Mouse (Mus musculus) lung, adult 18-20 months (tissue): ENCODE measurements around the gene Shisa5.

Experiments
- DNase-seq, 2 experiments: peaks; one replicate each; pipeline ENCODE4 v3.0.0; 2022; ENCODE audit warnings: mixed read lengths in 2 of 2

The Shisa5 gene

DNA sequence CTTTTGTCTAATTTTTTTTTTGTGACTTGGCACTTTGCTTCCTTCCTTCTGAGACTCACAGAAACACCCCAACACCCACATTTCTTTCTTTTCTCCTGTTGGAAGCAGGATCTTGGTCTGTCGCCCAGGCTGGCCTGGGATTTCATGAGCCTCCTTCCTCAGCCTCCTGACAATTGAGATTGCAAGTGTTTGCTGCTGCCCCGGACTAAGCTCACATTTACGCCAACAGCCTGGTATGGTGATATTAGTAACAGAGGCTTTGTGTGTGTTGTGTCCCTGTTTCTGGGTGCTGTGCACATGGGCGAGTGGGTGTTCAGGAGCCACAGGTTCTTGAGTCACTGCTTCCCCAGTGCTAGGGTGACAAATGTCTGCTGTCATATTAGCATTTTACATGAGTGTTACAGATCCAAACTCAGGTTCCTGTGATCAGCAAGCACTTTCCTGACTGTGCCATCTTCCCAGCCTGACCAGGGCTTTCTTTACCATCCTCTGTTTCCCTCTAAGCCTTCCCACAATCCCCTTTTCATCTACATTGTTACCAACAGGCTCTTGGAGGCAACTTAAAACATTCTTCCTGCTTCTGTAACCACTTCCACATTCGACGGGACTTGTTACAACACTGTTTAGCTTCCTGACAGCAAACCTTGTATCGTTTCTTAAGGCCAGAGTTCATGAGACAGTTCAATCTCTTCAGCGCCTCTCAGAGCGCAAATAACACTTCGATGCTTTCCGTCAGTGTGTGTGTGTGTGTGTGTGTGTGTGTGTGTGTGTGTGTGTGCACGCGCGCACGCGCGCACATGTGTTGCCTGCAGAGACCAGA, 15.3 kb upstream of the Shisa5 start:
- no peak for DNase-seq

DNA sequence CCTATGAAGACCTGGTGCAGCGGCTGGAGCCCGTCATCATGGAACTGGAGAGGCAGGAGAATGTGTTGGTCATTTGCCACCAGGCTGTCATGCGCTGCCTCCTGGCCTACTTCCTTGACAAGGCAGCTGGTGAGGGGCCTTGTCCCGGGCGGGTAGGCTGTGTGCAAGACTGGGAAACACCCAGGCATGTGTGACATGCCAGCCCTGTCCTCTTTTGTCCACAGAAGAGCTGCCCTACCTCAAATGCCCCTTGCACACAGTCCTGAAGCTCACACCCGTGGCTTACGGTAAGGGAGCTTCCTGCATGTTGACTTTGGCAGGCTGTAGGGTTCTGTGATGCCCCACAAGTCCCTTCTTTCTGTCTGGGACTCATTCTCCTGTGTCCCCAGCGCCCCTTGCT, 10.8 kb upstream of the Shisa5 start:
- DNase-seq = peak in 1 of 2 experiments; percentile 36

DNA sequence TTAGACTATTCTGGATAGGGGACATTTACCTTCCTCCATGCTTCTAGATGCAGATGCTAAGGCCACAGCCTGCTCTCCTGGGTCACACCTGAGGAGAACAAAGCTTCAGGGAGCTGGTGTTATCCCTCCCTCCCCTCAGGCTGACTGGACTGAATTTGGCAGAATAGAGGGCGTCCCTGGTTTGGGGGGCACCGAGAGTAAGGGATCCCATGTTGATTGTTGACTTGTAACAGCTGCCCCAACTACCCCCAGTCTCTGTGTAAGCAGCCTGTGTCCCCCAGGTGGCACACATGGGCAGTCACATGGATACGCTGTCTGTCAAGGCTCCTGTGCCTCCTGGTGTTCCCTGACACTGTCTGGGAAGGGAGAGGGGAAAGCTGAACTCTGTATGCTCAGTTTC, 9.9 kb upstream of the Shisa5 start:
- no peak for DNase-seq

DNA sequence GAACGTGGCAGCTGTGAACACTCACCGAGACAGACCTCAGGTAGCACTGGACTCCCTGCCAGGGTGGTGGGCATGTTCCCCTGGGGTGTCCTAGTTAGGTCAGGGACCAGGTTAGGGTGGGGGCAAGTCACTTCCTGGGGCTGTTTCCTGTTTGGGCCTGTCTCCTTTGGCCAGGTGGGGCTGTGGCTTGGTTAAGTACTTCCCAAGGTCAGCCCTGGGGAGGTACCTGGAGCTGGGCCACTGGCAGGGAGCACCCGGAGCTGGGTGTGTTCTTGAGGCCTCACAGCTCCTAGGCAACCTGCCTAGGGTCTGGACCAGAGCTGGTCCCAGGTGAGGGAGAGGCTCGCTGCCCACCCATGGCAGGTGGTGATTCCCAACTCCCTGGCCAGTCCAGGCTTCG, 9.4 kb upstream of the Shisa5 start:
- DNase-seq = peak in 1 of 2 experiments; percentile 53

DNA sequence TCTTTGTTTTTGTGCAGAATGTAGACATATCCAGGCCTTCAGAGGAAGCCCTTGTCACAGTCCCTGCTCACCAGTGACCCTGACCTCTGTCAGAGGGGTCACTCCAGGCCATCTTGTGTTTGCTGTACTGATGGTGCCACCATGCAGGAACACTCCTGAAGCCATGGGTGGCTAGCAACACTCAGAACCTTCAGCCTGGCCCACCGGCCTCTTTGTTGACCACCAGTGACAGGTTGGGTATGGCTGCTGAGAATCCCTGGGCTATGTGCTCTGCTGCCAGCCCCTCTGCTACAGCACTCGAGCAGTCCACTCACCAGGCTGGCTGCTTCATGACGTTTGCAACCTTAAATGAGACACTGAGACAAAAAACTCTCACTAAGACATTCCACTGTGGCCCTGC, 8.1 kb upstream of the Shisa5 start:
- DNase-seq = no peak

DNA sequence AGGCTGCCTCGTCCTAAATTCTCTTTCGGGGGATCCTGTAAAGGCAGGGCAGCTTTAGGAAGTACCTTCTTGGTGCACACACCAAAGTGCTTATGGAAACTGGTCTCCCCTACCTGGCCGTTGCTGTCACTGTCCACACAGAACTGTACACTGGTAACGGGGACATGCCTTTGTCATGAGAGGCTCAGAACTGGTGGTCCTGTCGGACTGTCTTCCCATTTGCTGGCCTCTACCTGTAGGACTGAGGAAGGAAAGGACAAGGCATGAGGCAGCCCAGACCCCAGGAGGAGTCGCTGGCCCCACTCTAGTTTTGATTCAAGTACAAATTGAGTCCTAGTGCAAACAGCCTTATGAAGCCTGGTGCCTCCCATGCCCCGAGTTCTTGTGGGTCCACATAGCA, 7.4 kb upstream of the Shisa5 start:
- DNase-seq = no peak

DNA sequence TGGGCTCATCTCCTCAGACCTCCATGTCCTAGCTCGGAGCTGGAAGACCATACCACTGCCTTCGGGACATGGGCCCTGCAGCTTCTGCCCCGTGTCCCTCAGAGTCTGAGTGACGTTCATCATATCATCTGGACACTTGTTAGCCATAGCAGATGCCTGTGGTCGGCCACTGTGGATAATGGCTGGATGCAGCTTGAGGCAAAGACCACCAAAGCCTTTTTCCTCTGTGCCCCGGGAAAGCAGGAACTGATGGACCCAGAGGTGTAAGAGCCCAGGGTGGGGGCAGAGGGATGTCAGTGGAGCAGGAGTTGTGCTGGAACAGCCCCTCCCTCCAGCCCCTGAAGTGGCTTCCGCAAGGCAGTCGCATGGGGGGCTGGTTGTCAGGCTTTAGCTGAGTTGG, 6.7 kb upstream of the Shisa5 start:
- DNase-seq = no peak

DNA sequence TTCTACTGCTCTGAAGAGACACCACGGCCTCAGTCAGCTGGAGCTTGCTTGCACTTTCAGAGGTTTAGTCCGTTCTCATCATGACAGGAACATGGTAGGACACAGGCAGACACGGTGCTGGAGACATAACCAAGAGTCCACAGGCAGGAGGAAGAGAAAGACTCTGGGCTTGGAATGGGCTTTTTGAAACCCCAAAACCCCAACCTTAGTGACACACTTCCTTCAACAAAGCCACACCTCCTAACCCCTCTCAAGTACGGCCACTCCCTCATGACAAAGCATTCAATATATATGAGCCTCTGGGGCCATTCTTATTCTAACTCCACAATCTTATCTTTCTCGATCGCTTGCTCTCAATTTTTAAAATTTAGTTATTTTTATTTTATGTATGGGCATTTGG, 5.9 kb upstream of the Shisa5 start:
- DNase-seq = no peak

DNA sequence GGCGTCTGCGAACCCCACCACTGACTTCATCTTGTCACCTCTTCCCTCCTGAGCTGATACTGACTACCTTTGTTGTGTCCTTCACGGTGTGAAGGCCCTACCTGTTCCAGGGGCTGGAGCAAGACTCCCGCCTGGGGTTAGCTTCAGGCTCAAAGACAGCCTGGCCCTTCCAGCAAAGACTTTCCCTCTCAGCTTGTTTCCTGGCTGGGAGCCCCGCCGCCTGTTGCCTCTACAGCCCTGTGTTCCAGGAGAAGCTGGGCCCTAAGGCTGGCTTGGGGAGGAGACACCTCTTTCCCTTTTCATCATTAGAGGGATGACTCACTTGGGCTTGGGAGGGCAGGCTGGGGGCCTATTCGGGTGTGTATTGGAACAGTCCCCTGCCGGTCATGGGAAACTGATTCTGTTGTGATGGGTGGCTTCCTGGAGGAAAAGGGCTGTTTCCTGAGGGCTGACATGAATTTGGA, 568 bp downstream of the Shisa5 start:
- peak; percentile 80 to 86 for DNase-seq

DNA sequence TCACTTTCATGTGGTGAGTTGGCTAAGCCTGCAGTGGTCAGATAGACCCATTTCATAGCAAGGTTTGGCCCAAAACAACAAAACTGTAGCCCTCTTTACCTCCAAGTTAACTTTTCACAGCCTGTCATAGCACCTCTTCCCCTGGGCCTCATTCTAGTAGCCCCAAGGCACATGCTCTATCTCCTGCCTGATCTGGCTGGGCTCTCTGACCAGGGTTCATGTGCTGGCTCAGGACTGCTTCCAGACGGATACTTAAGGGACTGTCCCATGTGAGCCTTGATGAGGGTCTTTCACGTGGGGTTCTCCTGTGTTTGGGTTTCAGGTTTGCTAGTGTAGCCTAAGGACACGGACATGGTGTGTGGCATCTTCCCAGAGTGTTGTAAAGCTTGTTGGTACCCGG, 1.3 kb downstream of the Shisa5 start:
- no peak for DNase-seq

DNA sequence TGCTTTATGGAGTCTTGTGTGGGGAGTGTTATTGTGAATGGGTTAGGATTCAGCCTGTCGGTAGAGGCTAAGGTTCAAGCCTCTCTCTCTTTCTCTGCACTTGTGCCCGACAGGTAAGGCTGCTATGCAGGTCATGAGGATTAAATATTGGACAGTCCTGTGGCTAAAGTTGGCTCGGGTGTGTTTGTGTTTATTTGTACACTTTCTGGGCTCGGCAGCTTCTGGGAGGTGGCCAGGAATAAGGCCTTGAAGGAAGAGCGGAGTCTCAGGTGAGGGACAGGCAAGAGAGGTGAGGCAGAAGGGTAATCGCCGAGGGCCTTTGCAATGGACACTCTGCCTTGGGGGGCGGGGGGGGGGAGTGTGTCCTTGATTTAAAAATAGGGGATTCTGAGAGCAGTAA, 1.9 kb downstream of the Shisa5 start:
- peak in 1 of 2 experiments; percentile 46 for DNase-seq

DNA sequence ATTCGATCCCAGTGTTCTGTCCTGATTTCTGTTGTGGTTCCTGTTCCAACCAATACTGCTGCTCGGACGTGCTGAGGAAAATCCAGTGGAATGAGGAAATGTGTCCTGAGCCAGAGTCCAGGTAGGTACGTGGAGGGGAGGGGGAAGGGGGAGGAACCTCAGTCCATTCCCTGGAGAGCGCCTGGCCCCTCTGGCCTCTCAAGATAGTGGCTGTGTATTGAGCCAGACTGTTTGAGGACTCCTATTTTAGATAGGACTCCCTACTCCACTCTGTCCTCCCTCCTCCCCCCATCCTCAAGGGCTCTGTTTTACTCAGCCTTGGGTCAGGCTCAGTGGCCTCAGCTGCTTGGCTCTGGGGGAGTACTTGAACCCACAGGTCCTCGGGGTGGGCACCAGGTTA, 2.5 kb downstream of the Shisa5 start:
- DNase-seq = peak; percentile 66 to 82

DNA sequence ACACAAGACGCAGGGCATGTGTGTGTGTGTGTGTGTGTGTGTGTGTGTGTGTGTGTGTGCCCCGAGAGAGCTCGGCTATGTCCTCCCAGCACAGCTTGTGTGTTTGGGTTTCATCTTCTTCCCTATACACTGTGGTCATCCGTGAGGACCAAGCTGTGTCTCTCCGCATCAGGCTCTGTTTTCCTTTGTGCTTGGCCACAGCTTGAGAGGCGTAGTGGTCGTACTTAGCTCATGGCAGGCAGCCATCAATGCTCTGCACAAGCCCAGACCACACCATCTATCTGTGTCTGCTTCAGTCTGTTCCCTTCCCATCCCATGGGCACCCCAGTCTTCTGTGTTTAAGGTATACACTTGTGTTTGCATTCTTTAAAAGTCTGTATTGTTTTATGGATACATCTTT, 3.0 kb downstream of the Shisa5 start:
- no peak for DNase-seq

DNA sequence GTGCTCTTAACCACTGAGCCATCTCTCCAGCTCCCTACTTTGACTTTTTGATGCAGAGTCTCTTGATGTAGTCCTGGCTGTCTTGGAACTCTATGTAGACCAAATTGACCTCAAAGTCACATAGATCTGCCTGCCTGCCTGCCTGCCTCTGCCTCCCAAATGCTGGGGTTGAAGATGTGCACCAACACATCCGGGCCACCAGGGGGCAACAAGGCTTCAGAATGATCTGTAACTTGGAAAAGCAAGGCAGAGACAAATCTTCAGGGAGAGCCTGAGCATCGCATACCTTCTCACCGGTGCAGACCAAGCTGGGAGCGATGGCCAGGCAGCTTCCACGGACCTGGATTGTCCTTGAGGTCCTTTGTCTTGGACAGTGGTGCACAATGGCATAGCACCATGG, 7.9 kb downstream of the Shisa5 start:
- peak; percentile 67 to 69 for DNase-seq

DNA sequence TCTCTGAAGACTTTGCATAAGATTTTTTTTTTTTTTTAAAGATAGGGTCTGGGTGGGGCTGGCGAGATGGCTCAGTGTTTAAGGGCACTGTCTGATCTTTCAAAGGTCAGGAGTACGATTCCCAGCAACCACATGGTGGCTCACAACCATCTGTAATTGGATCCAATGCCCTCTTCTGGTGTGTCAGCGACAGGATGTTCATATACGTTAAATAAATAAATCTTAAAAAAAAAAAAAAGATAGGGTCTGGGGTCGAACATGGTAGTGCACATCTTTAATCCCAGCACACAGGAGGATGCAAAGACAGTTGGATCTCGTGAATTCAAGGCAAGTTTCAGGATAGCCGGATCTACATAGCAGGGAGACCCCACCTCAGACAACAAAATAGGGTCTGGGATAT, 11.0 kb downstream of the Shisa5 start:
- no peak for DNase-seq

DNA sequence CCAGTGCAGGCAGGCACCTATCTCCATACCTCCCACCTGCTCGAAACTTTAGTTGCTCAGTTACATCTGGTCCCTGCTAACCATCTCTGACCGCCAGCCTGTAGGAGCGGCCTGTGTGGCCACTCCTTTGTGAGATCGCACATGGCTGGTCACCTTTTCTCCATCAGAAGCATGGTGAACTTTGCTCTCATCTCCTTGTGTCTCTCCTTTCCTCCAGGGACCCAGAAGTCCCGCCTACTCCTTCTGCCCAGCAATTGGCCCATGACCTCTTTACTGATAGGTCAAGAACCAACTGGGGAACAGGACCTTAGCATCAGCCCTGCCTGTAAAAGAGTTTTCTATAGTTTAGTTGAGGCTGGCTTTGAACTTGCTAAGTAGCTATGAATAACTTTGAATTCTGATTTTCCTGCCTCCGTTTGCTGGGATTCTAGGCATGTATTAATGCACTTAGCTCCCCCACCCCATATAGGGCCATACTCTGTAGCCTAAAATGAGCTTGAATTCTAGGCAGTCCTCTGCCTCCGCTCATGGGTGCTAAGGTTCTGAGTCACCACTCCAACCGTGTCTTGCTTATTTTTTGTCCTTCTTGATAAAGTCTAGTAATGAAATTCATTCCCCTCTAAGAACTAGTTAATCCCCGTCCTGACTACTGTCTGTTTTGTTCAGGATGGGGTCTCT, 11.8 kb downstream of the Shisa5 start:
- no peak for DNase-seq

DNA sequence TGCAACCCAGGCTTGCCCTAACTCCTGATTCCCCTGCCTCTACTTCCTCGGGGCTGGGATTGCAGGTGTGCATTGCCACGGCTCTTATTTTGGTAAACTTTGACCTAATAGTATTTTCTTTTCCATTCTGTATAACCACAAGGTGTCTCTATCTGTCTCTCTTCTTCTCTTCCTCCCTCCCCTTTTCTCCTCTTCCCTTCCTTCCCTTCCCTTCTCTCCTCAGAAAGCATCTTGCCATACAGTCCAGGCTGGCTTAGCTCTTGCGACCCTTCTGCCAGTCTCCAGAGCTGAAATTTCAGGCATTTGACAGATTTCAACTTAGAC, 12.3 kb downstream of the Shisa5 start:
- DNase-seq = no peak

DNA sequence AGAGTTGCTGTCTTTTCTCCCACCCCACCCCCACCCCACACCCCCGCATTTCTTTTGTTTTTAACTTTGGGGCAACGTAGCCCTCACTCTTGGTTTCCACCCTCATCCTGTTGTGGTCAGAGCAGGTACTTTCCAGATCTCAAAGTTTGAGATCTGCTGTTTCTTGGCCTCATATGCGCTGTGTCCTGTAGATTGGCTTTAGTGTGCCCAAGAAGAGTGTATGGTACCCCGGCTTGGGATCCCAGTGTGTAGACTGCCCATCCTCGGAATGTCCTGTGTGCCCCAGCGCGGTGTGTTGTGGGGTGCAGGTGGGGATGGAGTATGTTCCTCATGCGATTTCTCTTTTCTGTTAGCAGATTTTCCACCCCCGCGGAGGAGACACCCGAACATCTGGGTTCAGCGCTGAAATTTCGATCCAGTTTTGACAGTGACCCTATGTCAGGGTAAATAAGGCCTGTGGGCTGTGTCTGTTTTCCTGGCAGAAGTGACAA, 12.7 kb downstream of the Shisa5 start:
- no peak for DNase-seq

DNA sequence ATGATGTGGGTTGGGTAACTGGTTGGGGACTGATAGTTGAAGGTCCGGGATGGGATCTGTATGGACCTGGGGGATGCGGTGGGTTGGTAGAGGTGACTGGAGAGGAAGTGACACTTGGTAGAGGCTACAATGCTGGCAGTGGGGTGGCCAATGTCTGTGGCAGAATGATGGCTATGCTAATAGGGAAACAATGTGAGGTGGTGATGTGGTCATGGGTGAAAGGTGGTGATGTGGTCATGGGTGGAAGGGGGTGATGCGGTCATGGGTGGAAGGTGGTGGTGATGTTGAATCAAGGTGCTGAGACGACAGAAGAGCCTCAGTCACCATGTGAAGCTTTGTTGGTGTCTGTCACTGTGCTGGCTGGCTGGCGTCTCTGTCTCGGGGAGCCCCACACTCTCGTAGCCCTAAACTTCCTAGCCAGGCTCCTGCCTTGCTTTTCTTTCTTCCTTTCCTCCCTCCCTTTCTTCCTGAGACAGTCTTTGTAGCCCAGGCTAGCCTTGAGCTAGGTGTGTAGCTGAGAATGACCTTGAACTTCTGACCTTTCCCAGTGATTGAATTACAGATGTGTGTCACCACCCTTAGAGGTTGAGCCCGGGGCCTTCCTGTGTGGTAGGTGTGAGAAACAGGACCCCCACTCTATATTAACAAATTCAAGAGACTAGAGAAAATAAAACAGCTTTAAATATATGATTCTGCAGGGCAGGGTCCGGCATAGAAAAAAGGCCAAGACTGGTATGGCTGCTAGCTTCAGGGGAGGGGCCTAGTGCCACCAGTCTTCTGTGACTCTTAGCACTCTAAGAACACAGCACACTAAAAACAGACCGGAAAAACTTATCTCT, 13.5 kb downstream of the Shisa5 start:
- no peak for DNase-seq

DNA sequence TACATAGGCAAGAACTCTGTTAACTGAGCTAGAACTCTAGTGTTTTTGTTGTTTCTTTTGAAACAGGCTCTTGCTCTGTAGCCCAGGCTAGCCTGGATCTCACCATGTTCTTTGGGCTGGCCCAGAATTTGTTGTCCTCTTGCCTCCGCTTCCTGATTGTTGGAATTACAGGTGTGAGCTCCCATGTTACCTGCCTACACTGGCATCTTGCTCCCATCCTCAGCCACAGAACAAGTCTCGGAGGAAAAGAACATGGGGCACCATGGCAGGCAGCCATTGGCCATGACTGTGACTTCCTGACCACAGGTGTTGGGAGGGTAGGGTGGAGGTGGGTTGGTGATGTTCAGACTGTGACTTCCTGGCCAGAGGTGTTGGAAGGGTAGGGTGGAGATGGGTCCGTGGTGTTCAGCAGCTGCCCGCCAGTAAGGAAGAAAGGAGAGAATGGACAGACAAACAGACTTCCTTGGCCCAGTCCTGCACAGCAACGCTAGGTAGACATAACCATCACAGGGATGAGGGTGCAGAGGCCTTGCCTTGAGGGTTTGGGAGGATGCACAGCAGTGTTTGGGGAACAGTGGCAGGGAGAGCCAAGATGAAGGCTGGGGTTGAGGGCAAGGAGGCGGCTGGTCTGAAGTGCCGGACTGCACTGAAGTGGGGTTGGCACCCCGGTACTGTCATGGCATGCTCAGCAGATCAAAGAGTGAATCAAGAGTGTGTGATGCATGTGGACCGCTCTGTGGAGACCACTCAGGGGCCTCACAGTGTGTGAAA, 14.3 kb downstream of the Shisa5 start:
- no peak for DNase-seq

DNA sequence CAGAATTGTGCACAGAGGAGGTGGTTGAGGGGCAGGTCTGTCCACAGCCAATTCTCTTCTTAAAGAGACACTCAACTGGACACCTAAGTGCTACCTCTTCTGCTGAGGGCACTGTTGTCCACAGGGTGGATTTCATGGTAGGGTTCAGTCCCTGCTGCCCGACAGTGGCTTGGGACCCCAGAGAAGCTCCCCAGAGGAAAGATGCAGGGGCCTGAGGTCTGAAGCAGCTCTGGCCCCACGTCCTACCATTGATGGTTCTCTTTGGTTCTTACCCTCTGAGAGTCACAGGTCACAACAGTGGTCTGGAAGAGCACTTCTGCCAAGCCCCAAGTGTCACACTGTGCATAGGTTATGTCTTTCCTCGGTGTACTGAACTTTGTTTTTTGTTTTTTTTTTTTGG, 15.0 kb downstream of the Shisa5 start:
- DNase-seq = no peak

DNA sequence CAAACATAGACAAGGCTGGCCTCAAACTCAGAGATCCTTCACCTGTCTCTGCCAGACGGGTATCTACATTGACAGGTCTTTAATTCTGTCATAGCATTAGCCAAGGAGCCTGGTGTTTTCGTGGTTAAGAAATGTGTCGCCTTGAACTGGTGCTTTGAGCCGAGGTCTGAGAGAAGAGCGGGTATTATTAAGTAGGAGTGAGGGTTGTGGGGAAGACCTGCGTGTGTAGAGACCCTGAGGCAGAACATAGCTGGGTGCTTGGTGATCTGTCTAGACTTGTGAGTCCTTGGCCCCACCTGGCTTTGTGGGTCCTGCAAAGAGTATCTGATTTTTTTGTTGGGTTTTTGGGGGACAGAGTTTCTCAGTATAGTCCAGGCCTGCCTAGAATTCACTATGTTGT, 15.5 kb downstream of the Shisa5 start:
- no peak for DNase-seq

DNA sequence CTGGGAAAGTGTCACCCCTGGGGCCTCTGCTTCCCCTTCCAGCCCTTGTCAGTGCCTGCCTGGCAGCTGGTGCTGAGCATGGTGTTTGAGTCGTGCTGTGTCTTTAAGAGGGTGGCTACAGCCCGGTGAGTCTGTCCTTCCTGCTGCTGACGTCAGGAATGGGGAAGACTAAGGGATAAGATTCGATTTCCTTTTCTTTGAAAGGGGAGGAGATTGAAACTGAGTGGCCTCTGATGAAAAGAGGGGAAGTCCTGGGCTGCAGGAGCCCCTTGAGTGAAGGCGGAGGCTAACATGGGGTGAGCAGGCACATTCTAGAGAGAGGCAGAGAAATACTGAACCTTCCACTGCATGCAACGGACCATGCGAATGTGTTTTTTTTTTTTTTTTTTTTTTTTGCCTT, 16.3 kb downstream of the Shisa5 start:
- peak; percentile 82 to 87 for DNase-seq
